In the genomic region with DNA sequence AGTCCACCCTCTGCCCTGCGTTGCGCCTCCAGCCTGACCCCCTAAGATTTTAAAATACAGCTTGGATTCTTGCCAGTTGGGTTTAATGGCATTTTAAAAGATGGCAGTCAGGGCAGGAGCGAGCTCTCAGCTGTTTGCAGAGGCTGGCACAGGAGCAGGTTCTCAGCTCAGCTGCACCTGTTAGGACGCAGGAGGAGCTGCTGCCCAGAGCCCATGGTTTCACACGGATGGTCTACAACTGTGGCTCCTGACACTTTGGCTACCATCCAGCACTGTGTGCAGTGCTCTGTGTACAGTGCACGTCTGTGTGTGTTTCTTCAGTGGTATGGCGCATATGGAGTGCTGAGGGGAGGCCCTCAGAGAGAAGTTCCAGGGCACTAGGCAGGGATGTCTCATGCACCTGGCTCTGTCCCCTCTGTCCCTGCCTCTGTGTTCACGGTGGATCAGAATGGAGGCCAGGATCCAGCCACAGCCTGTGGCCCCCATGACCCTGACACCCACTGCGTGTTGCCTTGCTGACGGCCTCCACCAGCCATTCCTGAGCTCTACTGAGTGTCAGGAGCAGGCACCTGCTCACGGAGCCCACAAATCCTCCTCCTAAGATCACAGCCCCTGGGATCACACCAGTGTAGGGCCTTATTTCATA, we compare ENCODE assay signal across 15 mouse cellular contexts. TPM values are rescaled to one million over a fixed set of nuclear protein-coding genes. Genes with fewer than 3 reads are reported as not detected.
DNase-seq lines count a peak whose midpoint lies in the region; ATAC-seq and TF ChIP-seq lines count a peak whose summit lies in the region.
"Had no signal": no experiment of that assay in that cellular context is flagged by ENCODE, and none has a peak within 500 bp of the region (broad histone marks: within the 10 kb centered on the region; RNA-seq: fewer than 3 reads in every experiment).

No protein-coding gene starts in this region.

- H3K9ac ChIP-seq in forebrain, embryonic 14.5 days (ENCODE audit: low read length) = no peak overlapping the region
- H3K9ac ChIP-seq in forebrain, embryonic 11.5 days (ENCODE audit: low read length) = no peak overlapping the region
- H3K9ac ChIP-seq: liver, embryonic 14.5 days had no signal

- TF ChIP-seq POLR2A in myocyte (IDR thresholded peaks at IDR 0.05; ENCODE audit: insufficient read length, low read depth) = no peak

- peak; percentile 23; the same call in 1 of the 2 replicates for ATAC-seq in forebrain, embryonic 14.5 days
- no peak for ATAC-seq in forebrain, embryonic 11.5 days (replicated peaks; ENCODE audit: low FRiP score)

- H3K27ac ChIP-seq in forebrain, embryonic 14.5 days (ENCODE audit: low read depth, low read length) = no peak overlapping the region
- no peak overlapping the region for H3K27ac ChIP-seq in forebrain, embryonic 11.5 days (ENCODE audit: low read depth, low read length)
- H3K27ac ChIP-seq in left cerebral cortex, adult 2 months = no peak overlapping the region
- H3K27ac ChIP-seq: liver, embryonic 14.5 days had no signal

- no peaks in the 10 kb centered on the region for H3K4me1 ChIP-seq in forebrain, embryonic 14.5 days (ENCODE audit: control insufficient read depth, insufficient read depth, low read length)
- H3K4me1 ChIP-seq in forebrain, embryonic 11.5 days (replicated peaks; ENCODE audit: control insufficient read depth, insufficient read depth, low read length) = no peaks in the 10 kb centered on the region

- H3K79me2 ChIP-seq in myocyte (ENCODE audit: control insufficient read depth, insufficient read depth) = no peaks in the 10 kb centered on the region

- no peak overlapping the region for H3ac ChIP-seq in myocyte (ENCODE audit: control insufficient read depth, insufficient read length)

- peak; percentile 25 for DNase-seq in forebrain, embryonic 14.5 days (ENCODE audit: low spot score)
- DNase-seq in forebrain, embryonic 11.5 days (ENCODE audit: low spot score) = no peak
- DNase-seq in left cerebral cortex, postnatal 4 days = peak; percentile 77
- DNase-seq in left cerebral cortex, adult 2 months (ENCODE audit: extremely low spot score in 1 of 2, low spot score in 2 of 2) = no peak
- DNase-seq in cerebellum, postnatal 10 days = peak; percentile 80 to 85
- DNase-seq in frontal cortex, postnatal 14 days (ENCODE audit: low spot score in 2 of 2) = no peak
- no peak for DNase-seq in yolk sac, embryonic 10.5 days (ENCODE audit: low spot score)
- DNase-seq: kidney, postnatal 36 days had no signal

- TF ChIP-seq CTCF in left cerebral cortex, adult 2 months (IDR thresholded peaks at IDR 0.05) = no peak

- H3K4me3 ChIP-seq in forebrain, embryonic 14.5 days (ENCODE audit: low read depth, low read length) = no peak overlapping the region
- H3K4me3 ChIP-seq in forebrain, embryonic 11.5 days (ENCODE audit: low read depth, low read length) = no peak overlapping the region
- H3K4me3 ChIP-seq in left cerebral cortex, adult 2 months = no peak overlapping the region
- no peak overlapping the region for H3K4me3 ChIP-seq in myocyte

- H3K27me3 ChIP-seq in forebrain, embryonic 14.5 days (replicated peaks; ENCODE audit: control insufficient read depth, insufficient read depth, low read length) = no peaks in the 10 kb centered on the region
- no peaks in the 10 kb centered on the region for H3K27me3 ChIP-seq in forebrain, embryonic 11.5 days (ENCODE audit: control insufficient read depth, insufficient read depth, low read length)
- H3K27me3 ChIP-seq in myocyte (ENCODE audit: control insufficient read depth, insufficient read depth, insufficient read length) = no peaks in the 10 kb centered on the region

- WGBS in forebrain, embryonic 14.5 days = 79% methylated on average over 11 of the region's 11 CpGs
- 89% methylated on average over 11 of the region's 11 CpGs for WGBS in forebrain, embryonic 11.5 days

- no peaks in the 10 kb centered on the region for H3K9me3 ChIP-seq in forebrain, embryonic 14.5 days (replicated peaks; ENCODE audit: control insufficient read depth, low read length)
- no peaks in the 10 kb centered on the region; the same call in 1 of the 2 replicates for H3K9me3 ChIP-seq in forebrain, embryonic 11.5 days (ENCODE audit: control insufficient read depth, low read length)

- H3K4me2 ChIP-seq in forebrain, embryonic 14.5 days (ENCODE audit: low read length) = no peak overlapping the region
- H3K4me2 ChIP-seq in forebrain, embryonic 11.5 days (ENCODE audit: low read depth, low read length, severe bottlenecking) = no peak overlapping the region
- no peak overlapping the region for H3K4me2 ChIP-seq in myocyte (ENCODE audit: low read depth)
- H3K4me2 ChIP-seq: heart, embryonic 11.5 days had no signal

- H3K36me3 ChIP-seq in forebrain, embryonic 14.5 days (ENCODE audit: control insufficient read depth, insufficient read depth, low read length) = 0 out of 2 replicates have a peak, but pooled peaks cover 6% of the 10 kb centered on the region
- H3K36me3 ChIP-seq in forebrain, embryonic 11.5 days (ENCODE audit: control insufficient read depth, insufficient read depth, low read length) = no peaks in the 10 kb centered on the region
- H3K36me3 ChIP-seq in myocyte (ENCODE audit: control insufficient read depth, insufficient read depth) = no peaks in the 10 kb centered on the region

- intact Hi-C loops in left cerebral cortex, postnatal 4 days (cut with DNase I) = loop anchor here (10.0 kb wide), 2 partner anchors 652 to 752 kb away; partner anchors contain the start of genes Cfap100 and Chst13
- intact Hi-C loops in left cerebral cortex, adult 2 months (cut with DNase I) = loop anchor here (10.0 kb wide), 2 partner anchors 752 to 862 kb away; partner anchors contain the start of gene Cfap100

TF ChIP-seq in myocyte, 11 proteins besides CTCF, POLR2A, EP300 and RAD21:
- TF ChIP-seq SRF (IDR thresholded peaks at IDR 0.05; ENCODE audit: control insufficient read depth, insufficient read length, low read depth) (no peak), POLR2AphosphoS2 (IDR thresholded peaks at IDR 0.05; ENCODE audit: insufficient read length, low read depth) (no peak), TCF3 (IDR thresholded peaks at IDR 0.05; ENCODE audit: insufficient read length, low read depth) (no peak), REST (IDR thresholded peaks at IDR 0.05; ENCODE audit: insufficient read depth, insufficient read length) (no peak), USF1 (IDR thresholded peaks at IDR 0.05; ENCODE audit: low read depth) (no peak), CEBPB (IDR thresholded peaks at IDR 0.05; ENCODE audit: insufficient read depth, poor library complexity, severe bottlenecking) (no peak), TCF12 (IDR thresholded peaks at IDR 0.05; ENCODE audit: insufficient read depth, poor library complexity, severe bottlenecking) (no peak), MYOG (IDR thresholded peaks at IDR 0.05; ENCODE audit: control insufficient read depth in 1 of 3, insufficient read depth in 1 of 3, insufficient read length in 2 of 3, low read depth in 2 of 3) (peak in 2 of 3 experiments; percentile 55 to 59), E2F4 (IDR thresholded peaks at IDR 0.05; ENCODE audit: insufficient read depth) (no peak), MAX (IDR thresholded peaks at IDR 0.05; ENCODE audit: low read depth) (no peak), MYOD1 (IDR thresholded peaks at IDR 0.05; ENCODE audit: control insufficient read depth in 1 of 3, insufficient read length in 2 of 3, low read depth in 2 of 3) (peak in 2 of 3 experiments; percentile 62 to 67)

RNA-seq across cellular contexts. Expression of gene Txnrd3, which starts 29.5 kb away (rescaled TPM):
- 11.9 and 12.1 TPM in 2 replicates for polyA plus RNA-seq in forebrain, embryonic 14.5 days (2014; fragmentation: Nextera tagmentation; extraction: Ambion mirVana)
- 8.6 and 9.9 TPM in 2 replicates for polyA plus RNA-seq in forebrain, embryonic 11.5 days (2014; fragmentation: Nextera tagmentation; extraction: Ambion mirVana)
- total RNA-seq in left cerebral cortex, postnatal 4 days (2021) = 10 to 100 TPM; 20.0 to 22.6 TPM
- total RNA-seq in left cerebral cortex, adult 2 months (2021) = 1 to 10 TPM; 3.6 to 4.4 TPM
- 9.5 TPM for polyA plus RNA-seq in myocyte (2012; fragmentation: generic; extraction: Trizol)

RNA-seq across cellular contexts. Expression of gene Vmn1r40, which starts 34.1 kb away (rescaled TPM):
- polyA plus RNA-seq in forebrain, embryonic 14.5 days (2014; fragmentation: Nextera tagmentation; extraction: Ambion mirVana) = not detected in 2 replicates
- polyA plus RNA-seq in forebrain, embryonic 11.5 days (2014; fragmentation: Nextera tagmentation; extraction: Ambion mirVana) = not detected in 2 replicates
- total RNA-seq in left cerebral cortex, postnatal 4 days (2021) = not detected
- total RNA-seq in left cerebral cortex, adult 2 months (2021) = not detected
- polyA plus RNA-seq in myocyte (2012; fragmentation: generic; extraction: Trizol) = not detected
- total RNA-seq: left cerebral cortex, adult 8-10 months; MEL had no signal
- polyA plus RNA-seq: heart, embryonic 11.5 days; intestine, embryonic 14.5 days; liver, embryonic 14.5 days; small intestine, adult 2 months had no signal

Comparison
In these comparisons a context has a peak if more than half of its experiments do, and no peak if none do; other contexts are left out.
1. DNase-seq: peak in forebrain, embryonic 14.5 days (single experiment), left cerebral cortex, postnatal 4 days (single experiment) and cerebellum, postnatal 10 days (2 of 2); none in forebrain, embryonic 11.5 days (single experiment), left cerebral cortex, adult 2 months (0 of 2), frontal cortex, postnatal 14 days (0 of 2) and yolk sac, embryonic 10.5 days (single experiment).